Comparison of ENCODE assay signal across 25 mouse cellular contexts in genomic region chr11:47199106-47199505, GRCm38 (mm10).
DNase-seq lines count a peak whose midpoint lies in the region; ATAC-seq lines count a peak whose summit lies in the region.
"Had no signal": no experiment of that assay in that cellular context is flagged by ENCODE, and none has a peak within 500 bp of the region (broad histone marks: within the 10 kb centered on the region; RNA-seq: fewer than 3 reads in every experiment).

No protein-coding gene starts in this region.

- no peak for ATAC-seq in heart, embryonic 11.5 days (replicated peaks; ENCODE audit: insufficient number of reproducible peaks, low FRiP score, low TSS enrichment)
- no peak for ATAC-seq in heart, embryonic 12.5 days (ENCODE audit: insufficient number of reproducible peaks, low FRiP score)
- no peak for ATAC-seq in midbrain, embryonic 11.5 days (ENCODE audit: low FRiP score)
- ATAC-seq: forebrain, embryonic 13.5 days; forebrain, embryonic 16.5 days; hindbrain, embryonic 16.5 days; intestine, embryonic 15.5 days had no signal

- H3K9me3 ChIP-seq in heart, embryonic 11.5 days (replicated peaks; ENCODE audit: control insufficient read depth, low read length), result no peaks in the 10 kb centered on the region
- H3K9me3 ChIP-seq in heart, embryonic 12.5 days (replicated peaks), result no peaks in the 10 kb centered on the region
- H3K9me3 ChIP-seq in midbrain, embryonic 11.5 days (ENCODE audit: control insufficient read depth, low read length), result no peaks in the 10 kb centered on the region
- H3K9me3 ChIP-seq: forebrain, embryonic 10.5 days; forebrain, embryonic 13.5 days; heart, embryonic 15.5 days; hindbrain, embryonic 10.5 days; hindbrain, embryonic 13.5 days; intestine, embryonic 15.5 days had no signal

- intact Hi-C loops in heart, postnatal 10 days (cut with DNase I), result no loop called here

- peak; percentile 19 for DNase-seq in gastrocnemius, adult 18-20 months (ENCODE audit: low spot score)
- no peak for DNase-seq in gastrocnemius, postnatal 10 days
- peak; percentile 10 to 12 for DNase-seq in heart, adult 18-20 months
- DNase-seq in heart, postnatal 10 days, result peak; percentile 8 to 16
- DNase-seq in brain, adult 2 months (ENCODE audit: low read depth, low spot score), result peak; percentile 7
- DNase-seq in midbrain, embryonic 11.5 days (ENCODE audit: low spot score, missing footprints), result no peak
- DNase-seq: adrenal gland, adult 2 months; adrenal gland, postnatal 25 days; cerebellum, adult 18-20 months; cerebellum, adult 9-10 months; cerebellum, postnatal 14 days; gastrocnemius, postnatal 14 days; heart, postnatal 36 days; kidney, adult 11 months; kidney, adult 9 months had no signal

- H3K36me3 ChIP-seq in heart, embryonic 11.5 days (ENCODE audit: control insufficient read depth, insufficient read depth, low read length), result no peaks in the 10 kb centered on the region
- no peaks in the 10 kb centered on the region for H3K36me3 ChIP-seq in heart, embryonic 12.5 days
- no peaks in the 10 kb centered on the region for H3K36me3 ChIP-seq in midbrain, embryonic 11.5 days (ENCODE audit: control insufficient read depth, insufficient read depth, low read length)
- H3K36me3 ChIP-seq: forebrain, embryonic 10.5 days; heart, embryonic 15.5 days; hindbrain, embryonic 10.5 days; hindbrain, embryonic 13.5 days; intestine, embryonic 15.5 days had no signal

- WGBS in heart, embryonic 11.5 days (ENCODE audit: insufficient replicate concordance), result 86% methylated on average over 7 of the region's 7 CpGs
- WGBS in heart, embryonic 12.5 days, result 85% methylated on average over 7 of the region's 7 CpGs
- 90% methylated on average over 7 of the region's 7 CpGs for WGBS in midbrain, embryonic 11.5 days

- H3K27me3 ChIP-seq in heart, embryonic 11.5 days (ENCODE audit: control insufficient read depth, insufficient read depth, low read length), result no peaks in the 10 kb centered on the region
- H3K27me3 ChIP-seq in heart, embryonic 12.5 days (replicated peaks), result no peaks in the 10 kb centered on the region
- H3K27me3 ChIP-seq in midbrain, embryonic 11.5 days (ENCODE audit: control insufficient read depth, insufficient read depth, low read length), result no peaks in the 10 kb centered on the region
- H3K27me3 ChIP-seq: forebrain, embryonic 13.5 days; heart, embryonic 15.5 days; hindbrain, embryonic 13.5 days; intestine, embryonic 15.5 days had no signal

- H3K4me3 ChIP-seq in heart, embryonic 11.5 days (ENCODE audit: low read depth, low read length), result no peak overlapping the region
- no peak overlapping the region for H3K4me3 ChIP-seq in heart, embryonic 12.5 days
- no peak overlapping the region for H3K4me3 ChIP-seq in midbrain, embryonic 11.5 days (ENCODE audit: low read depth, low read length)
- H3K4me3 ChIP-seq: forebrain, embryonic 10.5 days; forebrain, embryonic 13.5 days; heart, embryonic 15.5 days; hindbrain, embryonic 10.5 days; hindbrain, embryonic 13.5 days; intestine, embryonic 15.5 days had no signal

- H3K27ac ChIP-seq in heart, embryonic 11.5 days (ENCODE audit: low read depth, low read length), result no peak overlapping the region
- no peak overlapping the region for H3K27ac ChIP-seq in heart, embryonic 12.5 days (ENCODE audit: poor library complexity, severe bottlenecking)
- H3K27ac ChIP-seq in midbrain, embryonic 11.5 days (ENCODE audit: low read depth, low read length), result no peak overlapping the region
- H3K27ac ChIP-seq: forebrain, embryonic 10.5 days; forebrain, embryonic 13.5 days; heart, embryonic 15.5 days; hindbrain, embryonic 10.5 days; hindbrain, embryonic 13.5 days; intestine, embryonic 15.5 days had no signal

- no peak overlapping the region for H3K4me2 ChIP-seq in heart, embryonic 11.5 days
- H3K4me2 ChIP-seq in heart, embryonic 12.5 days, result no peak overlapping the region
- no peak overlapping the region for H3K4me2 ChIP-seq in midbrain, embryonic 11.5 days
- H3K4me2 ChIP-seq: forebrain, embryonic 13.5 days; heart, embryonic 15.5 days; hindbrain, embryonic 13.5 days; intestine, embryonic 15.5 days had no signal

- no peaks in the 10 kb centered on the region for H3K4me1 ChIP-seq in heart, embryonic 11.5 days (ENCODE audit: control insufficient read depth, insufficient read depth, low read length)
- H3K4me1 ChIP-seq in heart, embryonic 12.5 days (replicated peaks), result no peaks in the 10 kb centered on the region
- no peaks in the 10 kb centered on the region for H3K4me1 ChIP-seq in midbrain, embryonic 11.5 days (ENCODE audit: control insufficient read depth, insufficient read depth, low read length)
- H3K4me1 ChIP-seq: forebrain, embryonic 13.5 days; heart, embryonic 15.5 days; hindbrain, embryonic 10.5 days; hindbrain, embryonic 13.5 days; intestine, embryonic 15.5 days had no signal

- H3K9ac ChIP-seq in heart, embryonic 11.5 days (ENCODE audit: low read depth, low read length), result no peak overlapping the region
- no peak overlapping the region for H3K9ac ChIP-seq in heart, embryonic 12.5 days
- no peak overlapping the region for H3K9ac ChIP-seq in midbrain, embryonic 11.5 days (ENCODE audit: low read length)
- H3K9ac ChIP-seq: forebrain, embryonic 13.5 days; heart, embryonic 15.5 days; hindbrain, embryonic 13.5 days; intestine, embryonic 15.5 days had no signal

Comparison
In these comparisons a context has a peak if more than half of its experiments do, and no peak if none do; other contexts are left out.
1. DNase-seq: peak in gastrocnemius, adult 18-20 months (single experiment), heart, adult 18-20 months (2 of 2), heart, postnatal 10 days (2 of 2) and brain, adult 2 months (single experiment); none in gastrocnemius, postnatal 10 days (single experiment) and midbrain, embryonic 11.5 days (single experiment).